In genomic region chr6:47636527-47637076, GRCm38 (mm10) we compare ENCODE assay signal across 10 mouse cellular contexts. TPM values are rescaled to one million over a fixed set of nuclear protein-coding genes. Genes with fewer than 3 reads are reported as not detected.
DNase-seq lines count a peak whose midpoint lies in the region; ATAC-seq lines count a peak whose summit lies in the region.
"Had no signal": no experiment of that assay in that cellular context is flagged by ENCODE, and none has a peak within 500 bp of the region (broad histone marks: within the 10 kb centered on the region; RNA-seq: fewer than 3 reads in every experiment).

No protein-coding gene starts in this region.

- WGBS in heart, embryonic 12.5 days = 67% methylated on average over 6 of the region's 6 CpGs

- H3K27me3 ChIP-seq in heart, embryonic 12.5 days (replicated peaks) = no peaks in the 10 kb centered on the region
- H3K27me3 ChIP-seq in splenic B cell, adult 2 months (ENCODE audit: control insufficient read depth, insufficient read depth, low read length, poor library complexity, severe bottlenecking) = no peaks in the 10 kb centered on the region
- H3K27me3 ChIP-seq: heart, embryonic 13.5 days had no signal

- intact Hi-C loops in gastrocnemius, postnatal 14 days (cut with DNase I; ENCODE audit: low total_unique reads) = loop anchor here (10.0 kb wide), 1 partner anchor 322 kb away; no protein-coding TSS in a partner anchor

- H3K9ac ChIP-seq in heart, embryonic 12.5 days = no peak overlapping the region
- H3K9ac ChIP-seq: heart, embryonic 13.5 days had no signal

- H3K4me2 ChIP-seq in heart, embryonic 12.5 days = no peak overlapping the region
- H3K4me2 ChIP-seq: heart, embryonic 13.5 days had no signal

- peak; percentile 86 for DNase-seq in heart, adult 11 months
- DNase-seq in NIH3T3 (ENCODE audit: low read depth) = peak; percentile 40
- DNase-seq in splenic B cell, adult 2 months (ENCODE audit: low read depth, low spot score) = peak; percentile 81
- no peak for DNase-seq in kidney, postnatal 10 days
- DNase-seq in embryo, embryonic 9.5 days (ENCODE audit: extremely low spot score) = no peak
- DNase-seq in gastrocnemius, postnatal 14 days = no peak
- DNase-seq: cerebellum, adult 18-20 months had no signal

- no peaks in the 10 kb centered on the region for H3K9me3 ChIP-seq in heart, embryonic 12.5 days (replicated peaks)
- H3K9me3 ChIP-seq: heart, embryonic 13.5 days had no signal

- no peaks in the 10 kb centered on the region for H3K36me3 ChIP-seq in heart, embryonic 12.5 days
- no peaks in the 10 kb centered on the region for H3K36me3 ChIP-seq in splenic B cell, adult 2 months (ENCODE audit: control insufficient read depth, insufficient read depth, low read length, poor library complexity, severe bottlenecking)
- H3K36me3 ChIP-seq: heart, embryonic 13.5 days had no signal

- ATAC-seq in heart, embryonic 12.5 days (ENCODE audit: insufficient number of reproducible peaks, low FRiP score) = no peak
- ATAC-seq in megakaryocyte, adult 5-6 weeks (ENCODE audit: poor library complexity, severe bottlenecking) = peak; percentile 94

- no peak overlapping the region for H3K4me3 ChIP-seq in heart, embryonic 12.5 days
- H3K4me3 ChIP-seq: heart, embryonic 13.5 days had no signal

- no peaks in the 10 kb centered on the region for H3K4me1 ChIP-seq in heart, embryonic 12.5 days (replicated peaks)
- H3K4me1 ChIP-seq: heart, embryonic 13.5 days had no signal

- no peak overlapping the region for H3K27ac ChIP-seq in heart, embryonic 12.5 days (ENCODE audit: poor library complexity, severe bottlenecking)
- H3K27ac ChIP-seq: heart, embryonic 13.5 days had no signal

RNA-seq across cellular contexts. Expression of gene Ezh2, which starts 41.5 kb away (rescaled TPM):
- 69.7 and 70.0 TPM in 2 replicates for polyA plus RNA-seq in heart, embryonic 12.5 days (2016; fragmentation: Nextera tagmentation; extraction: Ambion mirVana)
- 181 and 207 TPM in 2 replicates for total RNA-seq in megakaryocyte, adult 5-6 weeks (2015)
- total RNA-seq in megakaryocyte, adult 5-6 weeks (2017) = 125 and 151 TPM in 2 replicates
- 10 to 100 TPM; 11.5 to 12.2 TPM for total RNA-seq in gastrocnemius, postnatal 14 days (2021)

Comparison
In these comparisons a context has a peak if more than half of its experiments do, and no peak if none do; other contexts are left out.
1. DNase-seq: peak in heart, adult 11 months (single experiment), NIH3T3 (single experiment) and splenic B cell, adult 2 months (single experiment); none in kidney, postnatal 10 days (single experiment), embryo, embryonic 9.5 days (single experiment) and gastrocnemius, postnatal 14 days (single experiment).
2. RNA of gene Ezh2, which starts 41.5 kb away (total RNA-seq): 125 to 207 TPM in megakaryocyte, adult 5-6 weeks; 11.5 to 12.2 TPM in gastrocnemius, postnatal 14 days; every median in the first group is over 4 times any median in the second.